Mouse (Mus musculus) E14TG2a.4 (cell line): ENCODE measurements around the gene Sectm1a.

Source experiments
- CTCF ChIP-seq: conservative IDR thresholded peaks from 2 replicates; pipeline ENCODE4 v1.5.1; 2014; ENCODE audit warnings: low read length
- NANOG ChIP-seq: IDR thresholded peaks from 2 replicates; pipeline ENCODE4 v1.6.1; 2014; ENCODE audit warnings: borderline replicate concordance, low read length, mixed read lengths
- POU5F1 ChIP-seq: IDR thresholded peaks from 2 replicates; pipeline ENCODE4 v1.6.1; 2014; ENCODE audit warnings: low read length, borderline replicate concordance

GRCm38 (mm10) chr11:121019501-121019900, 61.5 kb downstream of the Sectm1a start:
- TF ChIP-seq CTCF (no peak), POU5F1 (no peak), NANOG (no peak)
